Mouse (Mus musculus): ENCODE data around the gene Rabgef1. TPM values are rescaled to one million over a fixed set of nuclear protein-coding genes. Genes with fewer than 3 reads are reported as not detected.

Rabgef1 gene
- polyA plus RNA-seq, 1 experiment from 2014 or later = 41.1 TPM

GRCm38 (mm10) chr5:130193760-130194159 is 22.2 kb downstream of the Rabgef1 start:
- H3K27ac ChIP-seq (ENCODE audit: low read depth, low read length) = no peak overlapping the region

GRCm38 (mm10) chr5:130196307-130196706 is 24.7 kb downstream of the Rabgef1 start:
- H3K9ac ChIP-seq (ENCODE audit: low read depth, low read length) = no peak overlapping the region
- H3K36me3 ChIP-seq (ENCODE audit: control insufficient read depth, insufficient read depth, low read length) = peaks cover 27% of the 10 kb centered on the region
- DNase-seq (ENCODE audit: low spot score) (no peak), ATAC-seq (replicated peaks; ENCODE audit: low FRiP score) (0 out of 2 replicates have a peak, but pooled peaks have one; percentile 39)
- H3K9me3 ChIP-seq (ENCODE audit: control insufficient read depth, low read length) = no peaks in the 10 kb centered on the region
- H3K4me3 ChIP-seq (ENCODE audit: low read depth, low read length) = no peak overlapping the region
- 93% methylated on average over 1 of the region's 1 CpGs for WGBS
- no peaks in the 10 kb centered on the region for H3K4me1 ChIP-seq (replicated peaks; ENCODE audit: control insufficient read depth, insufficient read depth, low read length)
- no peak overlapping the region for H3K4me2 ChIP-seq
- H3K27me3 ChIP-seq (replicated peaks; ENCODE audit: control insufficient read depth, insufficient read depth, low read length) = no peaks in the 10 kb centered on the region
- H3K27ac ChIP-seq (ENCODE audit: low read depth, low read length) = no peak overlapping the region

More at GRCm38 (mm10) chr5:130193760-130194159, 22.2 kb downstream of the Rabgef1 start:
- no peaks in the 10 kb centered on the region for H3K4me1 ChIP-seq (replicated peaks; ENCODE audit: control insufficient read depth, insufficient read depth, low read length)
- peaks cover 30% of the 10 kb centered on the region for H3K36me3 ChIP-seq (ENCODE audit: control insufficient read depth, insufficient read depth, low read length)
- no peak overlapping the region for H3K4me3 ChIP-seq (ENCODE audit: low read depth, low read length)
- DNase-seq (ENCODE audit: low spot score) (no peak), ATAC-seq (replicated peaks; ENCODE audit: low FRiP score) (no peak)
- H3K4me2 ChIP-seq = no peak overlapping the region
- no peaks in the 10 kb centered on the region for H3K27me3 ChIP-seq (replicated peaks; ENCODE audit: control insufficient read depth, insufficient read depth, low read length)
- H3K9me3 ChIP-seq (ENCODE audit: control insufficient read depth, low read length) = no peaks in the 10 kb centered on the region
- WGBS = 89% methylated on average over 3 of the region's 3 CpGs
- H3K9ac ChIP-seq (ENCODE audit: low read depth, low read length) = no peak overlapping the region

GRCm38 (mm10) chr5:130197454-130197853 is 25.9 kb downstream of the Rabgef1 start:
- peaks cover 30% of the 10 kb centered on the region for H3K36me3 ChIP-seq (ENCODE audit: control insufficient read depth, insufficient read depth, low read length)
- no peak overlapping the region for H3K27ac ChIP-seq (ENCODE audit: low read depth, low read length)
- DNase-seq (ENCODE audit: low spot score) = no peak
- H3K4me1 ChIP-seq (replicated peaks; ENCODE audit: control insufficient read depth, insufficient read depth, low read length) = no peaks in the 10 kb centered on the region
- H3K9me3 ChIP-seq (ENCODE audit: control insufficient read depth, low read length) = no peaks in the 10 kb centered on the region
- no peaks in the 10 kb centered on the region for H3K27me3 ChIP-seq (replicated peaks; ENCODE audit: control insufficient read depth, insufficient read depth, low read length)
- ATAC-seq (replicated peaks; ENCODE audit: low FRiP score) = no peak
- no peak overlapping the region for H3K4me2 ChIP-seq
- no peak overlapping the region for H3K9ac ChIP-seq (ENCODE audit: low read depth, low read length)
- H3K4me3 ChIP-seq (ENCODE audit: low read depth, low read length) = no peak overlapping the region
- WGBS = 81% methylated on average over 3 of the region's 3 CpGs

GRCm38 (mm10) chr5:130197981-130198380 is 26.4 kb downstream of the Rabgef1 start:
- Histone ChIP-seq H3K4me3 (ENCODE audit: low read depth, low read length) (no peak overlapping the region), H3K36me3 (ENCODE audit: control insufficient read depth, insufficient read depth, low read length) (peaks cover 31% of the 10 kb centered on the region), H3K27ac (ENCODE audit: low read depth, low read length) (no peak overlapping the region), H3K4me2 (no peak overlapping the region), H3K27me3 (replicated peaks; ENCODE audit: control insufficient read depth, insufficient read depth, low read length) (no peaks in the 10 kb centered on the region), H3K9me3 (ENCODE audit: control insufficient read depth, low read length) (no peaks in the 10 kb centered on the region), H3K4me1 (replicated peaks; ENCODE audit: control insufficient read depth, insufficient read depth, low read length) (no peaks in the 10 kb centered on the region), H3K9ac (ENCODE audit: low read depth, low read length) (no peak overlapping the region)
- no peak for DNase-seq (ENCODE audit: low spot score)
- WGBS = 91% methylated on average over 7 of the region's 7 CpGs
- no peak for ATAC-seq (replicated peaks; ENCODE audit: low FRiP score)

GRCm38 (mm10) chr5:130200233-130201029 is 28.8 kb downstream of the Rabgef1 start:
- WGBS = 87% methylated on average over 10 of the region's 10 CpGs
- no peak overlapping the region for H3K9ac ChIP-seq (ENCODE audit: low read depth, low read length)
- no peak overlapping the region for H3K27ac ChIP-seq (ENCODE audit: low read depth, low read length)
- H3K4me3 ChIP-seq (ENCODE audit: low read depth, low read length) = no peak overlapping the region
- DNase-seq (ENCODE audit: low spot score) (no peak), ATAC-seq (replicated peaks; ENCODE audit: low FRiP score) (no peak)
- H3K9me3 ChIP-seq (ENCODE audit: control insufficient read depth, low read length) = no peaks in the 10 kb centered on the region
- no peaks in the 10 kb centered on the region for H3K27me3 ChIP-seq (replicated peaks; ENCODE audit: control insufficient read depth, insufficient read depth, low read length)
- H3K4me1 ChIP-seq (replicated peaks; ENCODE audit: control insufficient read depth, insufficient read depth, low read length) = no peaks in the 10 kb centered on the region
- H3K4me2 ChIP-seq = no peak overlapping the region
- peaks cover 32% of the 10 kb centered on the region for H3K36me3 ChIP-seq (ENCODE audit: control insufficient read depth, insufficient read depth, low read length)

GRCm38 (mm10) chr5:130203948-130204347 is 32.4 kb downstream of the Rabgef1 start:
- no peaks in the 10 kb centered on the region for H3K4me1 ChIP-seq (replicated peaks; ENCODE audit: control insufficient read depth, insufficient read depth, low read length)
- H3K4me3 ChIP-seq (ENCODE audit: low read depth, low read length) = no peak overlapping the region
- H3K27me3 ChIP-seq (replicated peaks; ENCODE audit: control insufficient read depth, insufficient read depth, low read length) = no peaks in the 10 kb centered on the region
- no peak overlapping the region for H3K27ac ChIP-seq (ENCODE audit: low read depth, low read length)
- peaks cover 24% of the 10 kb centered on the region for H3K36me3 ChIP-seq (ENCODE audit: control insufficient read depth, insufficient read depth, low read length)
- no peak for DNase-seq (ENCODE audit: low spot score)
- 68% methylated on average over 4 of the region's 4 CpGs for WGBS
- no peak overlapping the region for H3K9ac ChIP-seq (ENCODE audit: low read depth, low read length)
- no peak overlapping the region for H3K4me2 ChIP-seq
- ATAC-seq (replicated peaks; ENCODE audit: low FRiP score) = no peak
- H3K9me3 ChIP-seq (ENCODE audit: control insufficient read depth, low read length) = no peaks in the 10 kb centered on the region

- ATAC-seq (replicated peaks; ENCODE audit: low FRiP score) (no peak), DNase-seq (ENCODE audit: low spot score) (no peak)
- Histone ChIP-seq H3K27ac (ENCODE audit: low read depth, low read length) (no peak overlapping the region), H3K9ac (ENCODE audit: low read depth, low read length) (no peak overlapping the region), H3K27me3 (replicated peaks; ENCODE audit: control insufficient read depth, insufficient read depth, low read length) (no peaks in the 10 kb centered on the region), H3K4me2 (no peak overlapping the region), H3K9me3 (ENCODE audit: control insufficient read depth, low read length) (no peaks in the 10 kb centered on the region), H3K4me3 (ENCODE audit: low read depth, low read length) (no peak overlapping the region), H3K4me1 (replicated peaks; ENCODE audit: control insufficient read depth, insufficient read depth, low read length) (no peaks in the 10 kb centered on the region), H3K36me3 (ENCODE audit: control insufficient read depth, insufficient read depth, low read length) (peaks cover 22% of the 10 kb centered on the region)
- WGBS = 81% methylated on average over 6 of the region's 6 CpGs
Measured at GRCm38 (mm10) chr5:130204560-130204959, 33.0 kb downstream of the Rabgef1 start.

GRCm38 (mm10) chr5:130205441-130206023 is 33.9 kb downstream of the Rabgef1 start:
- Histone ChIP-seq H3K4me2 (no peak overlapping the region), H3K27me3 (replicated peaks; ENCODE audit: control insufficient read depth, insufficient read depth, low read length) (no peaks in the 10 kb centered on the region), H3K9ac (ENCODE audit: low read depth, low read length) (no peak overlapping the region), H3K27ac (ENCODE audit: low read depth, low read length) (no peak overlapping the region), H3K9me3 (ENCODE audit: control insufficient read depth, low read length) (no peaks in the 10 kb centered on the region), H3K4me1 (replicated peaks; ENCODE audit: control insufficient read depth, insufficient read depth, low read length) (no peaks in the 10 kb centered on the region), H3K36me3 (ENCODE audit: control insufficient read depth, insufficient read depth, low read length) (peaks cover 29% of the 10 kb centered on the region), H3K4me3 (ENCODE audit: low read depth, low read length) (no peak overlapping the region)
- ATAC-seq (replicated peaks; ENCODE audit: low FRiP score) (no peak), DNase-seq (ENCODE audit: low spot score) (no peak)
- 80% methylated on average over 3 of the region's 3 CpGs for WGBS

GRCm38 (mm10) chr5:130207299-130207698 is 35.7 kb downstream of the Rabgef1 start:
- ATAC-seq (replicated peaks; ENCODE audit: low FRiP score) (no peak), DNase-seq (ENCODE audit: low spot score) (no peak)
- H3K4me1 ChIP-seq (replicated peaks; ENCODE audit: control insufficient read depth, insufficient read depth, low read length) = no peaks in the 10 kb centered on the region
- peaks cover 32% of the 10 kb centered on the region for H3K36me3 ChIP-seq (ENCODE audit: control insufficient read depth, insufficient read depth, low read length)
- 93% methylated on average over 4 of the region's 4 CpGs for WGBS
- H3K4me3 ChIP-seq (ENCODE audit: low read depth, low read length) = no peak overlapping the region
- H3K9me3 ChIP-seq (ENCODE audit: control insufficient read depth, low read length) = no peaks in the 10 kb centered on the region
- no peak overlapping the region for H3K9ac ChIP-seq (ENCODE audit: low read depth, low read length)
- no peak overlapping the region for H3K4me2 ChIP-seq
- no peaks in the 10 kb centered on the region for H3K27me3 ChIP-seq (replicated peaks; ENCODE audit: control insufficient read depth, insufficient read depth, low read length)
- no peak overlapping the region for H3K27ac ChIP-seq (ENCODE audit: low read depth, low read length)

Measured in liver, embryonic 11.5 days (tissue).